Mouse (Mus musculus) heart, postnatal 14 days (tissue): ENCODE measurements around the gene Klhl5. TPM values are rescaled to one million over a fixed set of nuclear protein-coding genes. Genes with fewer than 3 reads are reported as not detected.
"Not testable (repeated sequence)": the region's sequence is repeated elsewhere in the genome, so short reads cannot be mapped to it uniquely, and the experiment has no call there.

Experiments used
- DNase-seq, 2 experiments: peaks; one replicate each; pipeline ENCODE4 v3.0.0; 2021 to 2022
- intact Hi-C: fragments of 180-260 bp; cut with DNase I; formaldehyde crosslinking; loops from one replicate; pipeline ENCODE4 v1.15.1; 2025
- total RNA-seq, 2 experiments: library from RNA; stranded (reverse); gene quantifications; 2 replicates each; pipeline ENCODE4 v1.2.3; 2021

Klhl5 gene
- total RNA-seq, 2 experiments from 2014 or later = 15.6 to 18.2 TPM

DNA sequence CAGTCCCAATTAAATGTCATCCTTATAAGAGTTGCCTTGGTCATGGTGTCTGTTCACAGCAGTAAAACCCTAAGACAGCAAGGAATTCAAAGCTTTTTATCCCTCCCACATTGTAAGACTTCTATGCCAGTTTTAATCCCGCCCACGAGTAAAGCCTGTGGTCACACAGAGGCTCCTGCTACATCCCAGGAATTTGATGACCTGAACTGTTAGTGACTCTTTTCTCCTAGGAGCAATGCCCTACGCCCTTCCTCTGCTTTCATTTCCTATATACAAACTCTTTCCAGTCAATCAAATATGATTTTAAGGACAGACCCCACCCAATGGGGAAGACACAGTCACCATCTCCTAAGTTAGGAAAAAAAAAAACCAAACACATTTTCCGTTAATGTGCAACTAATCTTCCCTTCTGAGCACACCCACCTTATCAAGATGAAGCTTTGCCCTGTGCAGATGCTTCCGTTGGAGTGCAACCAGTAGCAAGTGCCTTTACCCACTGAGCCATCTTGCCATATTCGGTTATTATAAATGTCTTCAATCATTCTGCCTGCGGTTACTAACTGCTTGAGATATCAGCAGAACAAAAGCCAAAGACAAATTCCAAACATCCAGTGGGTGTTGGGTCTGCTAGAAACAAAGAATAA is 12.3 kb upstream of the Klhl5 start:
- intact Hi-C loops = no loop called here

DNA sequence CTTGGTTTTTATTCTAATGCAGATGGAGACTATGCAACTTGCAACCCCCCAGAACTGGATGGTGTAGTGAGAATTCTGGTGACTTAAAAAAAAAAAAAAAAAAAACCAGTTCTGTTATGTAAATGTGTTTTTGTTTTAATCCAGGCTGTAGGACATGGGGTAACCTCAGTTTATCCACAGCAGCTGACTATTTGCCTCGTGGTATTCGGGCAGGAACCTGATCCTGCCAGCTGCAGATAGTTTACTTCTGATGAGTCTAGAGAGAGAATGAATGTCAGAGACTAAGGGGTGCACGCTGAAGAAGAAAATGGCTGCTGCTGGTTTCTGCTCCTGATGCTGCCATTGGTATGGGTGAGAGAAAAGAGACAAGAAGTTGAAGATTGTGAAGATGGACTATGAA is 11.3 kb upstream of the Klhl5 start:
- intact Hi-C loops = no loop called here
- no peak for DNase-seq

More for the DNA sequence above, 12.3 kb upstream of the Klhl5 start:
- DNase-seq = no peak

DNA sequence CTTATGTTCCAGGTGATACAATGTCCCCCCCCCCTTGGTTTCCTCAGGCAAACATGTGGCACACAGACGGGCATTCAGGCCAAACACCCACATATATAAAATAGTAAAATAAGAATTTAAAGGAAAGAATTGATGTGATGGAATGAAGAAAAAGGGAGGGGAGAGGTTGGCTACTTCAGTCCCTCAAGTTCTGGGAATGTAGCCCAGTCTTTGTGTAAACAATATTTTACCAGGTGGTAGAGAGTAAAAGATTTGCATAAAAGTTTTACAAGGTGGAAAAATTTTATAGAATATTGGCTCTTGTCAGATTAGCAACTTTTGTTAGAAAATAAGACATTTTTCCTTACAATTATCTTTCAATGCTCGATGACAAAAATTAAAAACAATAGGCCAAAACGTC is 10.5 kb upstream of the Klhl5 start:
- intact Hi-C loops = no loop called here

DNA sequence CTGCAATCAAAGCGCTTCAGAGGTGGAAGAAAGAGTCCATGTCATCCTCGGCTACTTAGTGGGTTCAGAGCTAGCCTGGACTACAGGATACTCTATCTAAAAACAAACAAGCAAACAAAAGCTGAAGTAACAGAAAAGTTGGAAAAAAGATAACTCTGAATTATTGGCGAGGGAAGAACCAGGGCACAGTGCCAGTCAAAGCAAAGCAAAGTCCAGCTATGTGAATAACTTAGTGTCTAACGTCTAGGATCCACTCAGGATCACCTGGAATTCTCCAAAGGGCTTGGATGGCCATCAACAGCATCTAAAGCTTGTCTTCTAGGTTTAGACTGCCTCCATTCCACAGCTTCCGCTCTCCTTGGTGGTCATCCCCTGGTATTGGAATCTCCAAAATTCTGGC is 9.9 kb upstream of the Klhl5 start:
- intact Hi-C loops = no loop called here
- no peak for DNase-seq

More for the DNA sequence above, 10.5 kb upstream of the Klhl5 start:
- no peak for DNase-seq

DNA sequence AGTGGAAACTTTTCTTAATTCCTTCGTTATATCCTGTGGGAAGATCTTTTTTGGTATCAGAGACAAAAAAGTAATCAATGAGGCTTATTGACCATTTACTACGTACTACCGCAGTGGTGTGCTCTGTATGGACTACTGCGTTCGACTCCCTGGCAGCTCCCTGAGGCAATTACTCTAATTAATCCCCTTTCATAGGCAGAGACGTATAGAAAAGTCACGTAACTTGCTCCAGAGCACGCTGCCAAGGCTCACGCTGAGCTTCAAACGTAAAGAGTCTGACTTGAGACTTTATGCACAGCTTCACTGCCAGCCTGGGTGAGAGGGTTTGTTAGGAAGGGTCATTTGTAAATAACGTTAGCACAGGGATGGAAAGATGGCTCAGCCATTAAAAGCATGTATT is 7.3 kb upstream of the Klhl5 start:
- DNase-seq = no peak
- intact Hi-C loops = no loop called here

DNA sequence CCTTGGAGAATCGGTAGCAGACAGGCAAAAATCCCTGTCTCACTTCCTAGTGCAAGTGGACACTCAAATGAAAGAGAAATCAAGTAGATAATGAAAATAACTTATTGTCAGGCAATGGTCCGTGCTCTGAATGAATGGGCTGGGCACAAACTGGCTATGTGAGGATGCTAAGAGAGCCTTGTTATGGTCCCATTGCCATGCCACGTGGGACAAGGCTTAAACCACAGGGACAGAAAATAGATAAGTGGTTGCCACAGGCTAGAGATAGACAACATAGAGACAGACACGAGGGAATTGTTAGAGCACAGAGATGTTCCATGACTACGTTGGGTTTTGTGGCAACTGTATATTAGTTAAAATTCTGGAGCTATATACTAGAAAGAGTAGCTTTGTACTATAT is 6.1 kb upstream of the Klhl5 start:
- intact Hi-C loops = no loop called here
- no peak for DNase-seq

DNA sequence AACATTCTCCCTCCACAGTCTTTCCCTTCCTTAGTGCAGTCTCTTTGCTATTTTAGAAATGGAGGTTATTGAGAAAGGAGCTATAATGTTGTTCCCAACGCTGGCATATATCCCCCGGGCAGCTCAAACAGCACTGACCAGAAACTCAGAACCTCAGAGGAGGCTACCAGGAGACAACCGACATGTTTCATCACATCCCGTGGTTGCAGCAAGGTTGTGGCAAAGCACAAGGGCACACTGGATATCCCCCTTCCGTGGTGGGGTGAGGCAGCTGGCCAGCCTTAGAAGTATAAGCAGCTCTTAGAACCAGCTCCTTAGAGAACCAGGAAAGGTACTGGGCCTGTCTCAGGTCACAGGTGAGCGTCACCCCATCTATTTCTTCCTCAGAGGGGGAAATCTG is 5.7 kb upstream of the Klhl5 start:
- intact Hi-C loops = no loop called here
- DNase-seq = no peak

DNA sequence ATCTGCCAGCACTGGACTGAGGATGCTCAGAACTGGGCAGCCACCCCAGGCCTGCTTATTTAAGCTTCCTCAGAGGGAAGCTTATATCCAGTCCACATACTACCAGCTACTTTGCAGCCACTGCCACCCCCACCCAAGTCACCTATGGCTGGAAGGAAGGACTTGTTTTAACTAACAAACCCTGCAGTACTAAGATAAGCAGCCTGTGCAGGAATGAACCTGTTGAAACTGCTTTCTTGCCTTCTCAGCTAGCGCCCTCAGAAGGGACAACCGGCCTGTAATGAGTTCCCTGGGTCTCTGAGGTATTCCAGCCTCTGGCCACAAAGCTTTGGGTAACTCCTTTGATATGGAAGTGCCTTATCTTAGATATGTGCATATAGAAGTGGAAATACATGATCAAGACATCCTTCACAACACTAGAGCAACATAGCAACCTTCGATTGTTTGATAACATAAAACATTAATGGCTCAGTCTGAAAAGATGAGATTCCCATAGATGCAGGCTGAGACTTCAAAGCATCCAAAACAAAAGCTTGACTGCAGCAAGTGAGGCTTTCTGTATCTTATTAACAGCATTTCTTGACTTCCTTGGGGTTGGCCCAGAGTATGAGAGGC is 5.2 kb upstream of the Klhl5 start:
- DNase-seq = no peak
- intact Hi-C loops = no loop called here

DNA sequence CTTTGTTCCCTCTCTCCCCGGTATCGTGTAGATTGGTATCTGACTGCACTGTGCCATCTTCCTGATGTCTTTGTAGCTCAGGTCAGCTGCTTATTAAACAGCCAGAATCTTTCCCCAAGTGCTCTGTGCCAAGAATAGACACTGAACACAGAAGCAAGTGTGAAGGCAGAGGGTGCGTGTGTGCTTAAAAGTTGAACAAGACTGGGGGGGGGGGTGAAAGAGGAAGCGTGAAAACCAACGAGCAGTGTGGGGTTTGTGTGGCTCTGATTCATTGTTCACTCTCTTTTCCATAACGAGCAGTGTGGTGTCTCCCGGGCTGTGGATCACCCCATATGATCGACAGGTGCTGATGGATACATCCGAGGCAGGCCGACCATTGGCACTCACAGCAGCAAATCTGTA is 4.7 kb upstream of the Klhl5 start:
- intact Hi-C loops = no loop called here
- no peak for DNase-seq

DNA sequence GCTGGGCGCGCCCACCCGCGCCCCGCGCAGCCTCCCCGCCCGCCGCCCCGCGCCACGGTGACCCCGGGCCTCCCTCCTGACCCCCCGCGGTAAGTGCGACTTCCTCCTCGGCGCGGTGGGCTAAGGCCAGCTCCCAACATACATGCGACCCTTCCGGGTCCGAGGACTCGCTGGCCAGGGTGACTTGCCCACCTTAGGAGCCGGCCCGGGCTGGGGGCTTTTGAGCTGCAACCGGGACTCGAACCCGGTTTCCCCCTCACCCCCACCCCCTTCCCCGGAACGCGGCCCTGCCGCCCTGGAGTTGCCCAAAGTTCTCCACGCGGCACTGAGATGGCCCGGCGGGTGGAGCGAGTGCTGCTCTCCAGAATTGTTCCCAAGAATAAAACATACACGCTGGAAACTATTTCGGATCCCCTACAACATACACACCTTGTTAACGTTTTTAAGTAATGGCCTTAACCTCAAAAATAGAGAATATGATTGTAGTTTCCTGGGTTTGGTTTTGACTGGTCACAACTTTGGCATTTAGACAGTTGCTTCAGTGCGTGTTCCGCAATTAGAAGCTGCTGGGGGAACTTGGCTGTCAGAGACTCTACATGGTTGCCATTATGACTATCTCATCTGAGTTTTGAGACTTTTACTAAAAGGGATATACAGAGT is 564 bp downstream of the Klhl5 start:
- DNase-seq = peak; percentile 38 to 45
- intact Hi-C loops = loop anchor here (5.0 kb wide), 1 partner anchor 49 kb away; no protein-coding TSS in a partner anchor

DNA sequence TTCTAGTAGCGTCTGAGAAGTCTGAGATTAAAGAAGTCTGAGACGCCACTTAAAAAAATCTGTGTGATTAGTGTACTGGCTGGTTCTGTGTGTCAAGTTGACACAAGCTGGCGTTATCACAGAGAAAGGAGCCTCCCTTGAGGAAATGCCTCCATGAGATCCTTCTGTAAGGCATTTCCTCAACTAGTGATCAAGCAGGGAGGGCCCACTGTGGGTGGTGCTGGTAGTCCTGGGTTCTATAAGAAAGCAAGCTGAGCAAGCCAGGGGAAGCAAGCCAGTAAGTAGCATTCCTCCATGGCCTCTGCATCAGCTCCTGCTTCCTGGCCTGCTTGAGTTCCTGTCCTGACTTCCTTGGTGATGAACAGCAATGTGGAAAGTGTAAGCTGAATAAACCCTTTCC is 4.9 kb downstream of the Klhl5 start:
- intact Hi-C loops, DNase-seq: not testable (repeated sequence)

DNA sequence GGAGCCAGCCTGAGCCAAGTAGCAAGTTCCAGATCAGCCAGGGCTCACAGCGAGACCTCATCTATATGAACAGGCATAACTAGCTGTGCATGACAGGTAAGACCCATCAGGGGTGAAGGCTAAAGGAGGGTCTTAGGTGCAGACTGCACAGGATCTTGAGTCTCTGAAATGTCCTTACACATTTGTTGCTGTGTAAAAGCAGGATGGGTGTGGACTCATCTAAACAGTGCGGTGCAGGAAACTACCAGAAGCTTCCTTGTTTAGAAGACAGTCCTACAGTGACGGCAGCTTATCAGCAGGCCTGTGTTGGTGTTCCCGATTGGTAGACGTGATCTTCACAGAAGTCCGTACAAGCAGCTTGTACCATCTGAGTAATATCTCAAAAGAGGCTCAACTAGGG is 6.0 kb downstream of the Klhl5 start:
- DNase-seq = no peak

DNA sequence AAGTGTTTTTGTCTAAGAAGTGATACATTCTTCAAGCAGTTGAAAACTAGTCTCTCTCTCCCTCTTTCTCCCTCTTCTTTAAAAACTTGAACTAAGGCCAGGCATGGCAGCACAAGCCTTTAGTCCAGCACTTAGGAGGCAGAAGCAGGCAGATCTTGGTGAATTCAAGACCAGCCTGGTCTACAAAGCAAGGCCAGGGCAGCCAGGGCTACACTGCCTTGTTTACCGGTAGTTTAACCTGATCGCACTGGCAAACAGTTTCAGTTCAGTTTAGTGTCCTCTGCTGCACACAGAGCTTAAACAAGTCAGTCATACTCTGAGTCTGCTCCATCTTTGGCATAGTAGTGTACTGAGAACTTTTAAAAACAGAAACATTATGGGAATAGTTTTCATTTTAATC is 9.4 kb downstream of the Klhl5 start:
- no peak for DNase-seq
- intact Hi-C loops = no loop called here

More for the DNA sequence above, 6.0 kb downstream of the Klhl5 start:
- intact Hi-C loops = no loop called here

DNA sequence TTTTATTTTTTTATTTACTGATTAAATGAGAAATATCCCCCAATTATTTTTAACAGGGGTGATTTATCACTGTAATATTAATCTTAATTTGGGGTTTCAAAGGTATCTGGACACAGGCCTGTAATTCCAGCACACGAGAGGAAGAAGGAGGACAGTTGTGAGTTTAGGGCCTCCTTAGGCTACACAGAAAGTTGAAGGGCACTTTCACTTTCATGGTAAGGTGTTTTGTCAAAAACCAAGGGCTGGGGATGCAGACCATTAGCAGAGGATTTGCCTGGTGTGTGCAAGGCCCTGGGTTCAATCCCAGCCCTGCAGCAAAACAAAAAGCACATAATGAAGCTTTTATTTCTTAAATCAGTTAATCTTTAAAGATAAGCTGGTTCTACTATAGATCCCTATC is 12.2 kb downstream of the Klhl5 start:
- intact Hi-C loops = no loop called here
- DNase-seq = no peak

DNA sequence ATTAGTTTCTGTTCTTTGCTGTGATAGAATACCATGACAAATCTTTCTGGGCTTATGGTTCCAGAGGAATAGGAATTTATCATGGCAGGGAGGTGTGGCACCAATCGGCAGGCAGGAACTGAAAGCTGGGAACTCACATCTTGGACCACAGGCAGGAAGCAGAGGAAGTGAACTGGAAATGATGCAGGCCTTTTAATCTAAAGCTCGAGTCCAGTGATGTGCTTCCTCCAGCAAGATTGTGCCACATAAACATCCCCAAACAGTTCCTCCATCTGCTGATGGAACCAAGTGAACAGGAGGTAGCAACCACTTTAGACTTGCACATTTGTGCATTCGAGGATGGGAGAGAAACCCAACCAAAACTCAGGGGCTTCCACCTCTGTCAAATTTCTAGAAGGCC is 12.6 kb downstream of the Klhl5 start:
- no peak for DNase-seq
- intact Hi-C loops = no loop called here

DNA sequence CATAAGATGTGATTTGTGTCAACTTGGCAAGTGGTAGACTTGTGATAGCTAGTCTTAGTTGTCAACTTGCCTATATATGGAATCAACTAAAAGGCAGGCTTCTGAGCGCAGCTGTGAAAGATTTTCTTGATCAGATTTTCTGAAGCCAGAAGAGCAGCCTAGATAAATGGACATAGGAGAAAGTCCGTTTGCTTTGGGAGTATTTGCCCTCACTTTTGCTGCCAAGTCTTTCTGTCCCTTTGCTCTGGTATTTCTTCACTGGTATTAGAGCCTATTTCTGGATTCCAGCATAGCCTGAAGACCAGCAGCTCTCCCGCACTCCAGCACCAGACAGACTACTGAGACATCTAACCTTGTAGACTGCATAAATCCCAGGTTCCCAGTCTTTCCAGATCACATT is 15.3 kb downstream of the Klhl5 start:
- no peak for DNase-seq
- intact Hi-C loops = no loop called here

DNA sequence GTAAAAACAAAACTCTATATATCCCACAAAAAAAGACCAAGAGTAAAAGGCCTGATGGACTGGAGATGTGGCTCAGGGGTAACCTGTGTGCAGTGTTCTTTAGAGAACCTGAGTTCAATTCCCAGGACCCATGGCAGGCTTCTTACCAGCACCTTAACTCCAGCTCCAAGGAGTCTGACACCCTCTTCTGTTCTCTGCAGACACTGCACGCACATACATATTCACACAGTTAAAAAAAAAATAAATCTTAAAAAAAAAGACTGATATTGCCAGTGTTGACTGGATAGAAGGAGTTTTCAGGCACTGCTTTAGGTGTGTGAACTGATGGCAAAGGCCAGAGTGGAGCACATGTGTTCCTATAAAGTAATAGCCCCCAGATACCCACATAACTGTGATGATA is 18.8 kb downstream of the Klhl5 start:
- DNase-seq = no peak
- intact Hi-C loops = no loop called here

DNA sequence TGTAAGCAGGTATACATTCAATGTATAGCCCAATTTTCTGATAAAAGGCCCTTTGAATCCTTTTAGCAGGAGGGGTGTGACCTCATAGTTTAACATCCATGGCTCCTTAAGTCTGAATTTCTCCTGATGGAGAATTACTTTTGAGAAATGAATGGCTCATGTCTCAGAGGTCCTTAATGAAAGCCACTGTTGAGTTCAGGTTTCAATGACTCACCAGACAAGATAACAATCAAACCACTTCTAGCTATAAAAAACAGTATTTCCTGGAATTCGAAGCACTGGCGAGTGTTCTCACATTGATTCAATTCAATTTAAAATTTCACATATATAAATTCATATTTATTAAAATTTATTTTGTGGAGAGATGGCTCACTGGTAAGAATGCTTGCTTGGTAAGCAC is 21.1 kb downstream of the Klhl5 start:
- intact Hi-C loops = no loop called here
- no peak for DNase-seq

DNA sequence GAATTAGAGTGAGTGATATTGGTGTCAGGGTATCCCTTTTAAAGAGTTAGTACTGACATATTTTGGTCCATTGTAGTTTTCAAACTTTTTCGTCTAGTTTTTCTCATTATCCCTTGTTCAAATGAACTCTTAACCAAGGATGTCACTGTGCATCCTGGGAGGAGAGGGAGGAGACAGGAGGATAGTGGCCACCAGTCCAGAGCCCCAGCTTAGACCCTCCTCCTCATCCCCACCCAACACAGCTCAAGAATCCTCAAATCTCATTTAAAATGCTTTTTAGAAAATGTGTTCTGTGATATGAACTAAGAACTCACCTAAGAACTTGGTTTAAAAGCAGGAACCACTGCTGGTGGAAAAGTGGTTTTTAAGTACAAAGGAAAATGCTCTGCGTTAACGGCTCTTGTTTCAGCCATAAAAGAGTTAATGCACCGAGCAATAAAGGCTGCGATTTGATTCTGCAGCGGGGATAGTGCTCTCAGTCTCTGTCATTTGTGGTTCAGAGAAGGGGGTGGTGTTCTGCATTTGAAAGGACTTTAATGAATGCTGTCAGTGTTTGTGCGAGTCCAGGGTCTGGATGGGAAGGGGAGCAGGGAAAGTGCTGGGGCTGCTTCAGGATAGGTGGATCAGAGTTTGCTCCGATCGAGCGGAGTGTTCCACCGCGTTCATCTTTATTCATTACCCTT is 23.3 kb downstream of the Klhl5 start:
- intact Hi-C loops = no loop called here
- no peak for DNase-seq

DNA sequence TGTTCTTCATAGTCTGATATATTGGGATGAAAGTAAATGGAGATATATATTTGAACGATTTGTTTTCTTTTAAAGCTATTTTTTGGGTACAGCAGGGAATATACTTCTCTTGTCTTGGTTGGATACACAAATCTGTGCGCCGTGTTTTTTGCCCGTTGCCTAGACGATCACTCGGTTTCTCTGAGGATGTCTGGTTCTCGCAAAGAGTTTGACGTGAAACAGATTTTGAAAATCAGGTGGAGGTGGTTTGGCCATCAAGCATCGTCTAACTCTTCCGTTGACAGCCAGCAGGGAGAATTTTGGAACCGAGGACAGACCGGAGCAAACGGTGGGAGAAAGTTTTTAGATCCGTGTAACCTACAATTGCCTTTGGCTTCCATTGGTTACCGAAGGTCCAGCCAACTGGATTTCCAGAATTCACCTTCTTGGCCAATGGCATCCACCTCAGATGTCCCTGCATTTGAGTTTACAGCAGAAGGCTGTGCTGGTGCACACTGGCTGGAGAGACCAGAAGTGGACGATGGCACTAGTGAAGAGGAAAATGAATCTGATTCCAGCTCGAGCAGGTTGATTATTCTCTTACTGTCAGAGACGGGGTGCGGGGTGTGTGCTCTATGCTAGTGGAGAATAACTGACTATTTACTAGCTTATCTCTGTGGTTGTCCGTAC is 24.0 kb downstream of the Klhl5 start:
- intact Hi-C loops = no loop called here
- no peak for DNase-seq

DNA sequence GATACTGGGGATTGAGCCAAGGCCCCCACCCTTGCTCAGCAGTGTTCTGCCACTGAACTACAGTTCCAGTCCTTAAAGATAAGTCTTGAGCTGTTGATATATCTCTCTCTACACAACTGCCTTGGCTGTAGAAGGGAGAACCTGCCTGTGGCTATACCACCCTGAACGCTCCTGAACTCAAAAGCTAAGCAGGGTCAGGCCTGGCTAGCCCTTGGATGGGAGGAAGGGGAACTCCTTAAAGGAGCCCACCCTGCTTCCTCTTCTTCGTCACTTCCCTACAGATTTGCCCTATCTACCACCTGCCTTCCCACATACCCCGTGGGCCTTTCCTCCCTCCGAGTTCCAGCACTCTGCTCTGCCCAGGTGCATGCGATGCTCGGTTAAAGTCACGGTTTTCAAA is 28.8 kb downstream of the Klhl5 start:
- no peak for DNase-seq
- intact Hi-C loops = no loop called here
